ENCODE assay signal across 11 mouse cellular contexts in the genomic region with DNA sequence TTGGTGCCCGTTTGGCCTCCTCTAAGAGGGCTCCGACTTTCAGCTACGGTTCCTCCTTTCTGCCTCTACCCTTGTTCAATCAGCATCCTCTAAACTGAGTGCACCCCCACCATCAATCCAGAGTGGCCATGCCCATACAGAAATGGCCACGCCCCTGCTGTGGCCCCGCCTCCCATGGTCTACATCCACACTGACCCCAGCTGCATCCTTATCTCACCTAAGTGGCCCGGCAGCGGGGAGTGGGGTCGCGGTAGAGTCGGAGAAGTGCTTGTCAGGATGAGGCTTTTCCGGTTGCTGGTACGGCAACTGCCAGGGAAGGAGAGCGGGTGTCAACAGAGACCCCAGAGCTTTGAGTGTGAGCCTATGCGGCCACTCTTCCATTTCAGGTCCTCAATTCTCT. TPM values are rescaled to one million over a fixed set of nuclear protein-coding genes. Genes with fewer than 3 reads are reported as not detected.
DNase-seq lines count a peak whose midpoint lies in the region; ATAC-seq and TF ChIP-seq lines count a peak whose summit lies in the region.
"Had no signal": no experiment of that assay in that cellular context is flagged by ENCODE, and none has a peak within 500 bp of the region (broad histone marks: within the 10 kb centered on the region; RNA-seq: fewer than 3 reads in every experiment).

No protein-coding gene starts in this region.

- peak overlapping the region; percentile 70 for H3K4me2 ChIP-seq in hindbrain, embryonic 15.5 days

- no peaks in the 10 kb centered on the region for H3K9me3 ChIP-seq in hindbrain, embryonic 15.5 days

- no peak for TF ChIP-seq CTCF in gastrocnemius, adult 2 months (IDR thresholded peaks at IDR 0.05)

- H3K27me3 ChIP-seq in hindbrain, embryonic 15.5 days, result no peaks in the 10 kb centered on the region

- H3K36me3 ChIP-seq in hindbrain, embryonic 15.5 days, result peaks cover 16% of the 10 kb centered on the region

- peaks cover 23% of the 10 kb centered on the region for H3K4me1 ChIP-seq in hindbrain, embryonic 15.5 days (replicated peaks)

- H3K4me3 ChIP-seq in hindbrain, embryonic 15.5 days, result peak overlapping the region; percentile 81
- H3K4me3 ChIP-seq in gastrocnemius, adult 2 months, result no peak overlapping the region

- ATAC-seq in cerebellum, adult (ENCODE audit: insufficient number of reproducible peaks, low FRiP score, low TSS enrichment), result peak; percentile 26; the same call in 1 of the 2 replicates
- peak; percentile 35 for ATAC-seq in common myeloid progenitor, adult 5-6 weeks (replicated peaks; ENCODE audit: low read depth, poor library complexity, severe bottlenecking)
- 0 out of 2 replicates have a peak, but pooled peaks have one; percentile 4 for ATAC-seq in hindbrain, embryonic 15.5 days (ENCODE audit: low FRiP score, low read depth)

- intact Hi-C loops in gastrocnemius, adult 2 months (cut with DNase I), result no loop called here

- DNase-seq in cerebellum, postnatal 4 days (ENCODE audit: low spot score in 2 of 2), result no peak
- peak; percentile 37 for DNase-seq in neural tube, embryonic 10.5 days (ENCODE audit: extremely low spot score, low spot score)
- no peak for DNase-seq in adrenal gland, postnatal 10 days
- DNase-seq in urinary bladder, postnatal 36 days (ENCODE audit: low spot score in 2 of 2), result no peak
- DNase-seq in gastrocnemius, adult 2 months, result no peak

- H3K27ac ChIP-seq in hindbrain, embryonic 15.5 days (replicated peaks), result peak overlapping the region; percentile 97
- no peak overlapping the region for H3K27ac ChIP-seq in gastrocnemius, adult 2 months

- WGBS in hindbrain, embryonic 15.5 days, result 4% methylated on average over 14 of the region's 14 CpGs

- H3K9ac ChIP-seq in hindbrain, embryonic 15.5 days, result peak overlapping the region; percentile 97

RNA-seq across cellular contexts. Expression of a gene that starts 1.7 kb away (rescaled TPM):
- not detected in 2 replicates for total RNA-seq in common myeloid progenitor, adult 5-6 weeks (2017)
- 72.4 and 81.1 TPM in 2 replicates for polyA plus RNA-seq in hindbrain, embryonic 15.5 days (2015; fragmentation: Nextera tagmentation; extraction: Ambion mirVana)
- total RNA-seq in adrenal gland, postnatal 10 days (2021), result 1 to 10 TPM; 2.3 to 4.2 TPM
- total RNA-seq in gastrocnemius, adult 2 months (2021), result under 1 TPM in 1 of 2 experiments, not detected in 1; 0.17 TPM
- total RNA-seq: monocyte, adult 5-6 weeks had no signal

RNA-seq across cellular contexts. Expression of a gene that starts 11.3 kb away (rescaled TPM):
- total RNA-seq in common myeloid progenitor, adult 5-6 weeks (2017), result not detected in 2 replicates
- 2.8 and 3.5 TPM in 2 replicates for polyA plus RNA-seq in hindbrain, embryonic 15.5 days (2015; fragmentation: Nextera tagmentation; extraction: Ambion mirVana)
- total RNA-seq in adrenal gland, postnatal 10 days (2021), result under 1 TPM in 1 of 2 experiments, not detected in 1; 0.21 TPM
- total RNA-seq in gastrocnemius, adult 2 months (2021), result not detected
- total RNA-seq: monocyte, adult 5-6 weeks had no signal

RNA-seq across cellular contexts. Expression of a gene that starts 27.1 kb away (rescaled TPM):
- 41.0 and 47.0 TPM in 2 replicates for total RNA-seq in common myeloid progenitor, adult 5-6 weeks (2017)
- 5.7 and 7.3 TPM in 2 replicates for polyA plus RNA-seq in hindbrain, embryonic 15.5 days (2015; fragmentation: Nextera tagmentation; extraction: Ambion mirVana)
- total RNA-seq in adrenal gland, postnatal 10 days (2021), result 10 to 100 TPM; 11.8 to 12.8 TPM
- 1 to 10 TPM; 4.0 to 8.4 TPM for total RNA-seq in gastrocnemius, adult 2 months (2021)

RNA-seq across cellular contexts. Expression of a gene that starts 33.7 kb away (rescaled TPM):
- total RNA-seq in common myeloid progenitor, adult 5-6 weeks (2017), result not detected in 2 replicates
- not detected in 2 replicates for polyA plus RNA-seq in hindbrain, embryonic 15.5 days (2015; fragmentation: Nextera tagmentation; extraction: Ambion mirVana)
- total RNA-seq in adrenal gland, postnatal 10 days (2021), result 1 to 10 TPM in 1 of 2 experiments, not detected in 1; 1.1 TPM
- total RNA-seq in gastrocnemius, adult 2 months (2021), result not detected
- total RNA-seq: monocyte, adult 5-6 weeks had no signal
- polyA plus RNA-seq: heart, embryonic 16.5 days had no signal

RNA-seq across cellular contexts. Expression of a gene that starts 33.8 kb away (rescaled TPM):
- total RNA-seq in common myeloid progenitor, adult 5-6 weeks (2017), result 71.2 and 79.8 TPM in 2 replicates
- 0.64 TPM in 2 replicates for polyA plus RNA-seq in hindbrain, embryonic 15.5 days (2015; fragmentation: Nextera tagmentation; extraction: Ambion mirVana)
- 1 to 10 TPM; 2.6 to 4.3 TPM for total RNA-seq in adrenal gland, postnatal 10 days (2021)
- total RNA-seq in gastrocnemius, adult 2 months (2021), result not detected
- total RNA-seq: left cerebral cortex, postnatal 25 days; monocyte, adult 5-6 weeks had no signal
